Mouse (Mus musculus) layer of hippocampus, postnatal 36 days (tissue): ENCODE results near the gene Thrb. TPM values are rescaled to one million over a fixed set of nuclear protein-coding genes. Genes with fewer than 3 reads are reported as not detected.

ENCODE experiments used
- DNase-seq, 2 experiments: peaks; one replicate each; pipeline ENCODE4 v3.0.0; 2022
- total RNA-seq, 2 experiments: library from RNA; stranded (reverse); gene quantifications; 2 replicates each; pipeline ENCODE4 v1.2.3; 2021

Gene Thrb
- total RNA-seq, result 10 to 100 TPM; 41.4 to 42.7 TPM

GRCm38 (mm10) chr14:17659686-17660328, at the start of gene Thrb:
Gene Thrb (plus strand): TSS chr14:17660261.
- DNase-seq, result peak in 1 of 2 experiments; percentile 16

GRCm38 (mm10) chr14:17621671-17622070, 38.4 kb upstream of the Thrb start:
- DNase-seq, result no peak

- no peak for DNase-seq
Observed at GRCm38 (mm10) chr14:17623936-17624335, 36.1 kb upstream of the Thrb start.

- no peak for DNase-seq
Observed at GRCm38 (mm10) chr14:17629215-17629614, 30.8 kb upstream of the Thrb start.

GRCm38 (mm10) chr14:17632887-17633522, 27.1 kb upstream of the Thrb start:
- DNase-seq, result peak; percentile 30 to 33

- no peak for DNase-seq
Observed at GRCm38 (mm10) chr14:17636971-17637370, 23.1 kb upstream of the Thrb start.

- no peak for DNase-seq
Observed at GRCm38 (mm10) chr14:17641770-17642169, 18.3 kb upstream of the Thrb start.

GRCm38 (mm10) chr14:17655084-17655483, 5.0 kb upstream of the Thrb start:
- DNase-seq, result no peak

- DNase-seq, result peak; percentile 77
Observed at GRCm38 (mm10) chr14:17659031-17659430, 1.0 kb upstream of the Thrb start.

- DNase-seq, result peak; percentile 76 to 78
Observed at GRCm38 (mm10) chr14:17660329-17661099, 453 bp downstream of the Thrb start.

GRCm38 (mm10) chr14:17661100-17661521, 1.1 kb downstream of the Thrb start:
- DNase-seq, result peak; percentile 54 to 55

- no peak for DNase-seq
Observed at GRCm38 (mm10) chr14:17662087-17662486, 2.0 kb downstream of the Thrb start.

- no peak for DNase-seq
Observed at GRCm38 (mm10) chr14:17674335-17674734, 14.3 kb downstream of the Thrb start.

GRCm38 (mm10) chr14:17675214-17675613, 15.2 kb downstream of the Thrb start:
- no peak for DNase-seq

GRCm38 (mm10) chr14:17681479-17681878, 21.4 kb downstream of the Thrb start:
- DNase-seq, result no peak

- DNase-seq, result no peak
Observed at GRCm38 (mm10) chr14:17684881-17685280, 24.8 kb downstream of the Thrb start.

- DNase-seq, result no peak
Observed at GRCm38 (mm10) chr14:17685491-17685890, 25.4 kb downstream of the Thrb start.

GRCm38 (mm10) chr14:17686939-17687338, 26.9 kb downstream of the Thrb start:
- no peak for DNase-seq

GRCm38 (mm10) chr14:17691246-17691645, 31.2 kb downstream of the Thrb start:
- DNase-seq, result no peak

GRCm38 (mm10) chr14:17695526-17695925, 35.5 kb downstream of the Thrb start:
- no peak for DNase-seq

GRCm38 (mm10) chr14:17697920-17698632, 38.0 kb downstream of the Thrb start:
- no peak for DNase-seq

GRCm38 (mm10) chr14:17700228-17700627, 40.2 kb downstream of the Thrb start:
- no peak for DNase-seq
